Mouse (Mus musculus) frontal cortex, postnatal 14 days (tissue): Measurements from ENCODE around the gene Agbl3.

Experiments used
- DNase-seq, 2 experiments: peaks; one replicate each; pipeline ENCODE4 v3.0.0; 2022; ENCODE audit warnings: low spot score in 2 of 2

Gene Agbl3

DNA sequence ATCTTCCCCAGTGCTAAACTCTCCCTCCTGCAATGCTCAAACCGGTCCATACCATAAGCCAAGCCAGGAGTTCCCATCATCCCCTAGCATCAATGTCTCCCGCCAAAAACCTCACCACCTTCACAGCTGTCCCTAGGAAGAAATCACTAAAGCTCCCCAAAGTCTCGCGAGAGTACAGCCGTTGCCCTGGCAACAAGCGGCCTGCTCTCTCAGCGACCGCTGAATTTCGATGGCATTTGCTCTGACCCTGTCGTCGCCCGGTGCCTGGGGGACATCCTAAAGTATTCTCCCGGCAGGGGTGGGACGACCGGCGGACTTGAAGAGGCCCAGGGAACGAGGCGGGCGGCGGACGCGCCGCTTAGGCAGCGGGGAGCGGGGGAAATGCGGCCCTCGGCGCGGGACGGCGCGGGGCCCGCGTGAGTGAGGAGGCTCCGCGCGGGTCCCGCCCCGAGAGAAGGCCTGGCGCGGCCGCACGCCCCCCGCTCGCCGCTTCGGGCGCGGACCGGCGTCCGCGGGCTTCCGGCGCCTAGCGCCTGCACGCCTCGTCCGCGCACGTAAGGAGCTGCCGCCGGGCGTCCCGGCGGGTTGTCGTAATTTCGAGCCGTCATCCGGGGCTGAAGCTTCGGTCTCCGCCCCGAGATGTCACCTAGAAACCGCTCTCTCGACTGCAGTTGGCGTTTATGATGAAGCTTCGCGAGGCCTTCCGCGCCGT, at the start of gene Agbl3:
Agbl3 (plus strand) TSS at position 202 of the 712 bp plus-strand sequence.
- DNase-seq, result peak; percentile 87 to 92

DNA sequence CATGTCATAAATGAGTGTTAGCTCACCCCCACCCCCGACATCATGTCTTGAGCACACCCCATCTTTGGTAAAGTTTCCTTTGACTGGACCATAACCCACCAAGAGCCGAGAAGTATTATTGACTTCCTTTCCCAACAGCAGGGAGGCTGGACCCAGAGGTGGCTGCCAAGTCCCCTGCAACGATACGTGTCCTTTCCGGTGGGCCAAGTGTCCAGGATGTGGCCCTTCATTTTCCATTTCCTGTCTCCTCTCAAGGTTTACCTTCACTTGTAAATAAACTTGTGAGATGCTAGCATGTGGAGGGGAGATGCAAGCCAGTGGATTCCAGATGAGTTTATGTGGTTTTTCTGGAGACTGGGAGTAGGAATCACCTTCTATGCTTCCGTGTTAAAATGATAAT, 49.2 kb upstream of the Agbl3 start:
- no peak for DNase-seq

DNA sequence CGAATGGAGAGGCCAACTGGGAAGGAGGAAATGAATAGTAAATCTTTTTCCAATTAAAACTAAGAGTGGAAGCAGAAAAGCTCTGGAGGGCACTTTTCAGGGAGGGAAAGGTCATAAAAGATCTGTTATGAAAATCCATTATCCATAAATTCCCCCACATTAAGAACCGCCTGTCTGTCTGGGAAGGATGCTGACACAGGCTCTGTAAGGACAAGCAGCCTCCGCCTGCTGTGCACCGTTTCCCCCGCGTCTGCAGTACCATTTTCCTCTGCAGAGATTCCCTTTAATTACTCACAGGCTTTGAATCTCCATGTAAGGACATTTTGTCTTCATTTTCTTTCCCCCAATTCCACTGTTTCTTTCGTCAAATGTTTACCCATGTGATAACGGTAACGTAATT, 48.7 kb upstream of the Agbl3 start:
- DNase-seq, result no peak

DNA sequence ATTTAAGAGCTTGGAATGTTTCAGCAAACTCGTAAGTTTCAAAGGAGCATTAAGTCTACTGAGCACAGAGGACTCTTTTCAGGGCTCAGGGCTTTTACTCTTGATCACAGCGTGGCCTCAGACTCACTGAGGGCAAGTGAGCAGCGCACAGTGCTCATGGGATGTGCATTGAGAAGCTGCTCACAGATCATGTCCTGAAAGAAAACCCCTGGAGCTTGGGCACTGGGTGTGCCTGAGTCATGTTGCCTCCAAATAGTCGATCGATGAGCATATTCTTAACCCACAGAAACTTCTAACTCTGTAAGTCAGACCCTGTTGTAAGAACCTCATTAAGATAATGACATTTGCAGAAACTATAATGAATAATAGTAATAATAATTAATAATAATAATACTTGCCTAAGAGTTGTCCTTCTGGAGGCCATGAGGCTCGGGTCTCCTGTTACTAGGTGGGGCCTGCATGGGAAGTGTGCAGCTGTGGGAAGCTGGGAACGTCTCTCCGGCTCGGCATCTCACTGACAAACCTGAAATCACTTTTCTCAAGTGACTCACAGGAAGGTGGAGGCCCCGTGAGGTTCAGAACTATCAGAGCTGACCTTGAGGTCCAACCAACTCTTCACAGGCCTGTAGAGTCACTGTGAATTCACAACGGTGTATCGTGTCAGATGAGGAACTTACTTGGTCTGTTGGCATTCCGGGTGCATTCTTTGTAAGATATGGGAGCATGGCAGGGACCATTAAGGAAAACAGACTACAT, 45.1 kb upstream of the Agbl3 start:
- DNase-seq, result no peak

DNA sequence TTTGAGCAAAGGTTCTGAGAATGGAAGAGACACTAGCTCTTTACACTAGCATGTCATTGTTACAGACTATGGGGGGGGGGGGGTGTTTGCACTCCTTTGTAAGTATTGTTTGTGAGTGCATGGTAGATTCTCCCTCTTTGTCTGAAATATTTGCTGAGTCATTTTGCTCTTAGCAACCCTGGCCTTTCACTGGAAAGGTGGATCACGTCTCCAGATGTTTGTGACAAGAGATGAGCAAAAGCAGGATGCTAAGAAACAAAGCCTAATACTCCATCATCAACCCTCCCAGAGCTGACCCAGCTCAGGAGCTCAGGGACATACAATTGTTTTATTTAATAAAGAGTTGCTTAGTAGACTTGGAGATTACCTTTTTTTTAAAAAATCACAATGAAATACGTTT, 43.3 kb upstream of the Agbl3 start:
- DNase-seq, result no peak

DNA sequence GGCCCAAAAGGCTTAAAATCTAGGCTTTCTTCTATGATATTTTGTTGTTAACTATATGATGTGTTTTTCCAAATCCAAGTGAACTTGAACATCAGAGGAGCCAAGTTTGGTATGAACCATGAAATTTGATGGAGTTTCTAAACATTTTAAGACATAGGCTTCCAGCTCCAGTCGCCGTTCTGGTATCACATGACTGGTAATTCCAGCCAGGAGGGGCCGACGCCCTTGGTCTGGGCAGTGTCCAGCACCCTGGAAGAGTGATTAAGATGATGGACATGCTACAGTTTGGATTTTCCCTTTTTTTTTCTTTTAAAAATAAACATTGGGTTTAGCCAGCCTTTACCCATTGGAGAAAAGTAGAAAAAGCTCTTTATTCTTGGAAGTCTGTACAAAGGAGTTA, 36.3 kb upstream of the Agbl3 start:
- no peak for DNase-seq

DNA sequence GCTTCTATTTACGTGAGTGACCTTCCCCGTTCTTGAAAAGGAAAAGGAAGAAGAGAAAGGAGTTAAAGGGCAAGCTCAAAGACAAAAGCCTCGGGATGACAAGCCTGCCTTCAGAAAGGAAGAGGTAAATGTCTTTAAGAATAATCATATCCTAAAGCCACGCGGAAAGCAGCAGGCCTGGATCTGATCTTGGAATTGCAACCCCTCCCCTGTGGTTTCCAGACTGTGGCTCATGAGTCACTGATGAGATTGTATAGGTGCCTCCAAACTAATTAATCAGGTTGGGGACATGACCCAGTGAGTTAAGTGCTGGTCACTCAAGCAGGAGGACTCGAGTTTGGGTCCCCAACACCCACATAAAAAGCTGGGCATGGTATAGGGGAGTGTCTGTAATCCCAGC, 32.4 kb upstream of the Agbl3 start:
- no peak for DNase-seq

DNA sequence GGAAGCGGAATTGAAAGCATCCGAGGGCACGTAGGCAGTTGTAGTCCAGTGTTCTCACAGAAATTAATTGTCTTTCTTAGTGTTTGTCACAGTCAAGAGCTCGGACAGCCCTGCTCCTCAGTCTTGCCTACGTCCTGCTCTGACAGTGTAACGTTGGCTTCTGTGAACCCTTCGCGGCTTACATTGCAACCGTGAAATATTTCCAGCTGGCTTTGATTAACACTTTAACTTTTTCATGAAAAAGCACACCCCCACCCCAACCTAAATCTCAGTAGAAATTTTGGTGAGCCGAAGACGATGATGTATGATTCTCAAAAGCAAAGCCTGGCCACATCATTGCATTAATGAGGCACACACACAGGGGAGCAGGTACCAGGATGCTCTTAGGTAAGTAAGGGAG, 31.7 kb upstream of the Agbl3 start:
- no peak for DNase-seq

DNA sequence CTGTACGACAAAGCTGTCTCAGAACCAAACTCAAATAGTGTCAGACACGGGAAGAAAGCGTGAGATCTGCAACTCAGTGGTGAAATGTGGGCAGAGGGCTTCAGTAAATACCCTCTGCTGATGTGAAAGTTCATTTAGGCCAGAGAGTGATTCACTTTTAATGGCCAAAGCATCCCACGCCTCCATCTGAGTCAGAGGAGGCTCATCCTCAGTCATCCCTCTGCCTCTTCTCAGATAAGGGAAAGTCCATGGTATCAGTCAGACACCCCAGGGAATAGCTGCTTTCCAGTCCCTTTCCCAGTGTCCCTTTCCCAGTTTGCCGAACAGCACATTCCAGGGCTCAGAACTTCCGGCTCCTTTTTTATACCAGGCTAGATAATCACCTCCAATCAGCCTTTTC, 30.7 kb upstream of the Agbl3 start:
- DNase-seq, result no peak

DNA sequence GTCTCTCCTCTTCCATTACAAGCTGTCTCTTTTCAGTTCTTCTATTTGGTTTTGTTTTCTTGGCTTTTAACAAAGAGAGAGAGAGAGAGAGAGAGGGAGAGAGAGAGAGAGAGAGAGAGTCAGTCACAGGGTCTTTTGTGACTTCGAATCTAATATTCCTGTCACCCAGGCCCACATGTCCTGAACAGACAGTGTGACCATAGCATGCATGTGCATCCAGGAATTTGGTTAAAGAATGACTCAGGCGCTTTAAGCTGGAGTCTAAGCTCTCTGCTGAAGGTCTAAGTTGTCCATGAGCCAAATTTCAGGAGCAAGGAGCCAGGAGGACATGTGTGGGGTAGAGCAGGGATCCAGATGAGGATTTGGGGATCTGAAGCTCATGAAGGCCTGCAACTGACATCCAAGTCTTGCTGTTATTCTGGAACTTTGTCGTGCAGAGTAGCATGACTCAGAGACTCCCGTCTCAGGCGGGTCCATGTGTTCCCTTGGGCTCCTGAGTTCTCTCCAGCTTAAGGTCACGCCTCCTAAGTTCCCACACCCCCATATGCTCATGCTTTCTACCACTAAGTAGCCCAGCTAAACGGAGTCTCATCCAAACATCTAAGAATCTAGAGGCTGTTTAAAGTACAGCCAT, 29.6 kb upstream of the Agbl3 start:
- DNase-seq, result no peak

DNA sequence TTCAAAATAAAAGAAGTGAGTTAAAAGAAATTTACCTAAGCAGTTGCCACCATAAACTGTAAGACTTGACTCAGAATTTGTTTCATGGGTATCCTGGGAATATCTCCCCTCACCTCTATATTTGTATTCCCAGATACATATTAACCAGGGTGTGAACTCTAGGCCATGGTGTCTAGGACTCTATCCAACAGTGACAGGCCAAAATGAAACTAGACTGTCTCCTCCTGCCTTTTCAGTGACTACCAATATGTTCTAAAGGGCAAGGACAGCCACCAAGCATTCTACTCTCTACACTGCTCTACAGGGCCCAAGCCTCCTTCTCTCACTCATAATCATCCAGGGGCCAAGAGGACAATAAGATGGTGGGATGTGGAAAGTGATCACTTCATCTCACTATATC, 28.6 kb upstream of the Agbl3 start:
- DNase-seq, result no peak

DNA sequence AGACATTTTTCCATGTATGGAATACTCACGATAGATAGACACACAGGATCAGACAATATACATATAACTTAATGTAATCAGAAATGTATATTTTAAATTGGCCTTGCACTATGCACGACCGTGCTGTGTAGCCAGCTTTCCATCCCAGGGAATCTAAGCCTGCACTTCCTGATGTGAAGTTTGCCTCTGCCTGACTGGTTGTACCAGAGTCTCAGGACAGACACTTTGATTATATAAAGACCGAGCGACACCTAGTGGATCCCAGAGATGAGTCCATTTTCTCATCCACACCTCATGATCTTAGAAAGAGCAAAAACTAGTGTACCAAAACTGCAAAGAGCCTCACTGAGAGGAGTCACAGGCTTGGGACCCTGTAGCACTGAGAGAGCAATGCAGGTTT, 25.8 kb upstream of the Agbl3 start:
- DNase-seq, result peak; percentile 23 to 51

DNA sequence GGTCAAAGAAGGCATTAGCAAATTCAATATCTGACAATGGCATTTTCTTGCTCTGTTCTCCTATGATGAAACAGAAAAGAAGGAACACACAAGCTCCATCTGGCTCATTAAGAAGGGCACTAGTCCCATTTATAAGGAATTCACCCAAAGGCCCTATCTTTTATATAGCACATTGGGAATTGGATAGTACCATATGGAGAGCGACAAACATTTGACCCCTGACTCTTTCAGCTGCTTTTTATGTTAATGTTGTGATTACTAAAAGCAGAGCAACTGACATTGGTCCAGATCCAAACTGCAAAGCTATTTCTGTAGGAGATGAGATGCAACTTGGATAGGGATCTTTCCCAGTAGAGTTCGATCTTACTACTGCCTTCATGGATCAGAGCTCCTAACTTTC, 21.9 kb upstream of the Agbl3 start:
- no peak for DNase-seq

DNA sequence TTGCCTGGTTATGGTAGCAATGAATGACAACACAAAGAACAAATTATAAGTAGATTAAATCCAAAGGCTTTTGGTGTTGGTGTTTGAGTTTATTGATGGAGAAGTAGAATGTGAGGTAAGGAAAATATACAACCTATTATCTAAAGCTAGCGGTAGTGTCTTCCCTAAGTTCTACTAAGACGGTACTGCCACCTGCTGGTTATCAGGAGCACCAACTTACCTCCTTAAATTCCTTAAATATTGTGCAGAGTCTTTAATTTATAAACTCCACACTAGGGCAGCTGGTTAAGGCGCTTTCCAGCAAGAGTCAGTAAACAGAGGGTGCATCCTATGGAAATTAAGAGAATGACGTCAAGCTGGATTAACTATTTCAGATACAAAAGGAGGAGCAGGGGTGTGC, 20.2 kb upstream of the Agbl3 start:
- peak in 1 of 2 experiments; percentile 13 for DNase-seq

DNA sequence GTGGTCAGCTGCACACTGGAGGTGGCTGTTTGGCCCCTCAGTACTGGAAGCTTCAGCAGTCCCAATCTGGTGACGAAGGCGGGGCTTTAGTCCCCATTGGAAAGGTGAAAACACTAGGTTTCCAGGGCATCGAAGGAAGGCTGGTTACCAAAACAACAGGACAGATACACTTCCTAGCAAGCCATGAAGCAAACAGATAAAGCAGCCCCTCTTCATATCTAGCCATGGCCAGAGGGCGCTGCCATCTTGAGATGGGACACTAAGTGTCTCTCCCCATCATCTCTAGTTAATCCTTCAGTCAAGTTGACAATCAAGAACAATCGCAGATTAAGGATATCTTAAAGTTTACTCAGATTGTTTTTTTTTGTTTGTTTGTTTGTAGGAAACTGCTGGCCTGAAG, 14.5 kb upstream of the Agbl3 start:
- DNase-seq, result no peak

DNA sequence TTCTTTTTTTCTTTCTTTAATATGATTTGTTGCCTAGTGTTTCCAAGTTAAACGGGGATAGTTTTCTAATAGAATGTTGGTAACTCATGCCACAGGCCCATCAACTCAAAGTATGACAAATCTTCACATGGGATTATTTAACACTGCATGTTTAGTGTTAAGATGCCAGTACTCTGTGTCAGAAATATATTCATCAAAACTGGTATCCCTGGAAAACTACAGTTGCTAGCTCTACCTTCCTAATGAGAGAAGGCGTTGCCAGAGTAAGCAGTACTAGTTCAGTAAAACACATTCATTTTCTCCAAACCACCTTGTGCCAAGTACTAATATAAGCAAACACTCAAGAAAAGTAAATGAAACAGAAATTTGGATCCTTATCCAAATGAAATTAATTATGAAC, 10.2 kb upstream of the Agbl3 start:
- no peak for DNase-seq

DNA sequence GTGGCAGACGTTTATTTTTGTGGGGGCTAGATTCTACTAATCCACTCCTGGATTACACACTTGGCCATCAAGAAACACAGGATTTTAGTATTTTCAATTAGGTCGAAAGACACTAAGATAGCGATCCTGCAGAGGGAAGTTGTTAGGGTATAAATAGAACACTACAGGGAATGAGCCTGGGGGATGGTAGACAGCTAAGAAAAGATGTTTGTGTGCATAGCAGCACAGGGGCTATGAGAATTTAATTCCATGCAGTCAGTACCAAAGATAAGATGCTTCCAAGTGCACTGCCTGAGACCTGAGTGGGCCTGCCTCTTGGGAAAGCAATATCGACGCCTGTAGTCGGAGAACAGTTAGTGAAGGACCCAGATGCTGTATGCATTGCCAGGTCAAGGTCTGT, 9.7 kb upstream of the Agbl3 start:
- no peak for DNase-seq

DNA sequence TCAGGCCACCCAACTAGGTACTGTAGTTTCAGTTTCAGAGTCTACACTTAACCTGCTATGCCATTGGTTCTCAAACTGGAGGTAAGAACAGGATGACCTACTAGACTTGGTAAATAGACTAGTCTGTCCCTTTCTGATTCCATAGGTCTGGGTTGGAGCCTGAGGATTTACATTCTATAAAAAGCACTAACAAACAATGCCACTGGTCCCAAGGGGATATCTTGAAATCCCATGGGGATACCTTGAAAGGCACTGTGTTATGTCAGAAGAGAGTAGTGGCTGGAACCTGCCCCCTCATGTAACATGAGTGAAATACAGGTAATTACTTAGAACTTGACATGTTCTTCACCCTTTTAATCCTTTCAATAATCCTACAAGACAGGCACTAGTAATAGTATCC, 3.8 kb upstream of the Agbl3 start:
- no peak for DNase-seq

DNA sequence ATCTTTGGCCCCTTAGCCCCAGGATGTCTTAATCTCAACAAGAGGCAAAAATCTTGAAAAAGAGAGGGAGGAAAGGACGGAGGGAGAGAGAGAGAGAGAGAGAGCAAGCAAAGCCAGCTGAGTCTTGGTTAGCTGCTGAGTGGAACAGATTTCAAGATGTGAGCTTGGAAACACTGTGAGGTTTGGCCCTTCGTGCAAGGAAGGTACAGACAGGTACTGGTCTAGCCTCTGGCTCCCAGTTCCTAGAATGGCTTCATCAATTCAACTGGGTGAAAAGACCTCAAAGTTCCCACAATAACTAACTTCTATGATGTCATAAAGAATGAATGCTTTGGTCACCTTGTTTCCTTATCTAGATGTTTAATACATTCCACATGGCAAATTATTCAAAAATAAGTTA, 3.1 kb upstream of the Agbl3 start:
- DNase-seq, result no peak

DNA sequence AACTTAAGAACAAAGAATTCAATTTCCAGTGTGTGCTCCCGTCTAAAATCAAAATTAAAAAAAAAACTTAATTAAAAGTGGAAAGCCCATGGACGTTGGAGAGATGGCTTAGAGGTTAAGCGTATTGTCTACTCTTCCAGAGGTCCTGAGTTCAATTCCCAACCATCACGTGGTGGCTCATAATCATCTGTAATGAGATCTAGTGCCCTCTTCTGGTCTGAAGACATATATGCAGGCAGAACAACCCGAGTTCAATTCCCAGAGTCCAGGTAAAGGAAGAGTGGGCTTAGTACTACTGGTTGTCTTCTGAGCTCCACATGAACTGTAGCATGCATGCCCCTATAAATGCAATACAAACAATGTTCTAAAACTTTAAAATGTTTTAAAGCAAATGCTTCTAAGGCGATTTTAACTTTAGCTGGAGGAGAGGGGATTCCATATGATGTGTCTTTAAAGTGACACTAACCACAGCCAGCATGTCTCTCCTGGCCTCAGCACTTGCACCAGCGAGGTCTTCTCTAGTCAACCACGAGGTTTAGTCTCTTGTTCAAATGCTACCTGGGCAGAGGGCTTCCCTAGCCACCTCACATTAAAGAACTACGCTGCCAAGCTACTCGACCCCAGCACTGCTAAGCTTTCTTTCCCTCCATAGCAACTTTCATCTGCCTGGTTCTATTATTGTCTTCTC, 2.1 kb upstream of the Agbl3 start:
- no peak for DNase-seq

DNA sequence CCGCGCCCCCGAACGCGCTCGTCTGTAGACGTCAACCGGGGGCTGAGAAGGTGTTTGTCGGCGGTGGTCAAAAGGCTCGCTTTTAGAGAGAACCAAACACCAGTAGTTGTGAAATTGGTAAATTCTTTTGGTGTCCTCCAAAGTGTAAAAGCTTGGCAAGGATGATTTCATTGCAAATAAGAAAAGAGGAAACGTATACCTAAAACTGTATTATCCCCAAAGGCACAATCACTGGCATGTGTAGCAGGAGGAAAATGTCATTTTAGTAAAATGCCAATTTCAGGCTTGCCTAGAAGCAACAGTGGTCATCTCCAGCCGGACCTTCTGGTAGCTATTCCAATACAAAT, 684 bp downstream of the Agbl3 start:
- no peak for DNase-seq

DNA sequence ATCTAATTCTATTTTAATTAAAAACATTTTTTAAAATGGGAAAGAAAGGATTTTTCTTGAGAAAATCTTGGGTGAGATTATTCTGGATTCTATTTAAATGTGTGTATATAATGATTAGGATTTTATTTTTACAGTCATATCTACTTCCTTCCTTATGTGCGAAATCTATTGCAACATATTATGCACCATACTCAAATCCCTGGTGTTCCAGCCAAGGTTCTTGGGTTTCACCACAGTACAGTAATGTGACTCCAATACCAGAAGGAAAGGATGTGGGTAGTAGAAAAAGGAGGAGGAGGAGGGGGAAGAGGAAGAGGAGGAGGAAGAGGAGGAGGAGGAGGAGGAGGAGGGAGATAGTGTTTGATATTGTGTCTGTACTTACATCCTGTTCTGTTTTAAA, 2.3 kb downstream of the Agbl3 start:
- DNase-seq, result no peak

DNA sequence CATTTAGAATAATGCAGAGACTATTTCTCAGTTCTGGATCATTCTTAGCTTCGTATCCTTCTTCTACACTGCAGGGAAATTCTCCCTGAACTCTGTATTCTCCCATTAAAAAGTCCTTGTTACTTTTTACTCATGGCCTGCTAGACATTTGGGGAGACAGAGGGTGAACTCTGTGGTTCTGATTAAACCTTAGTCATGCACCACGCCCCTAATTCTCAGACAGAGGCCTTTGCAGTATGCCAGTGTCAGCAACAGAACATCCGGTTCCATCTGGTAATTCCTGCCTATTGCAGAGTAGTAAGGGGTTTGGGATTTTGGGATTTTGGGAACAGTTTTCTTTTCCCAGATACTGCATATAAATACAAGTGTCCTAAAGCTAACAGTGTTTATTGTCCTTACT, 16.6 kb downstream of the Agbl3 start:
- DNase-seq, result no peak
